Mouse (Mus musculus) G1E (cell line): ENCODE results near the gene Gk2.

ENCODE experiments used
- CTCF ChIP-seq: IDR thresholded peaks from 2 replicates; pipeline ENCODE4 v1.5.1; 2012; ENCODE audit warnings: low read depth, low read length, inconsistent platforms, mixed read lengths
- GATA1 ChIP-seq: IDR thresholded peaks from 2 replicates; pipeline ENCODE4 v1.6.1; 2012; ENCODE audit warnings: borderline replicate concordance, low read length, inconsistent platforms, mixed read lengths
- GATA2 ChIP-seq: IDR thresholded peaks from 2 replicates; pipeline ENCODE4 v1.6.1; 2012; ENCODE audit warnings: low read depth, low read length, inconsistent platforms, borderline replicate concordance
- POLR2AphosphoS5 ChIP-seq: IDR thresholded peaks from 2 replicates; pipeline ENCODE4 v1.6.1; 2012; ENCODE audit warnings: low read depth, low read length, inconsistent platforms; ENCODE audit not compliant: insufficient replicate concordance
- TAL1 ChIP-seq: conservative IDR thresholded peaks from 2 replicates; pipeline ENCODE4 v1.6.1; 2012; ENCODE audit warnings: low read depth, low read length, inconsistent platforms, mixed read lengths

GRCm38 (mm10) chr5:97467246-97467645 lies 10.4 kb upstream of the Gk2 start:
- no peak for TF ChIP-seq CTCF
- TF ChIP-seq GATA1 = no peak
- no peak for TF ChIP-seq POLR2AphosphoS5
- no peak for TF ChIP-seq TAL1
- no peak for TF ChIP-seq GATA2
